Mouse (Mus musculus) urinary bladder, postnatal 25 days (tissue): ENCODE measurements around the gene Irak4.
A peak's percentile ranks its signal among the peaks of the same experiment; 100 is the strongest.

Experiments
- DNase-seq: peaks from one replicate; pipeline ENCODE4 v3.0.0; 2022; ENCODE audit warnings: low spot score

Irak4 gene

GRCm38 (mm10) chr15:94628830-94629601 lies 85.6 kb downstream of the Irak4 start, which contains the start of gene Tmem117:
TSS of gene Tmem117 (plus strand) at chr15:94629232.
- DNase-seq, result peak; percentile 42

GRCm38 (mm10) chr15:94630553-94630952 lies 87.1 kb downstream of the Irak4 start:
- no peak for DNase-seq
